Mouse (Mus musculus): ENCODE data around the gene Arhgef1. TPM values are rescaled to one million over a fixed set of nuclear protein-coding genes. Genes with fewer than 3 reads are reported as not detected.

Arhgef1 gene
- polyA plus RNA-seq (2015; fragmentation: Nextera tagmentation; extraction: Ambion mirVana) = 30.2 and 30.4 TPM in 2 replicates

GRCm38 (mm10) chr7:24902630-24903443 is at the start of gene Arhgef1:
Arhgef1 (plus strand) TSS chr7:24902912.
- Histone ChIP-seq H3K36me3 (replicated peaks; ENCODE audit: insufficient read depth, low read length) (peaks cover 6% of the 10 kb centered on the region; the same call in 1 of the 2 replicates), H3K27me3 (ENCODE audit: insufficient read depth, low read length) (no peaks in the 10 kb centered on the region), H3K9me3 (ENCODE audit: low read length) (no peaks in the 10 kb centered on the region), H3K27ac (ENCODE audit: low read depth) (peak within 1 kb of the TSS; percentile 95), H3K4me3 (ENCODE audit: low read depth, low read length) (peak within 1 kb of the TSS; percentile 70), H3K4me2 (ENCODE audit: low read depth, low read length) (peak within 1 kb of the TSS; percentile 97), H3K4me1 (ENCODE audit: insufficient read depth) (peaks cover 35% of the 10 kb centered on the region), H3K9ac (replicated peaks) (peak within 1 kb of the TSS; percentile 79)
- 6% methylated on average over 52 of the region's 68 CpGs for WGBS (ENCODE audit: insufficient replicate concordance)
- no peak for TF ChIP-seq CTCF (IDR thresholded peaks at IDR 0.05; ENCODE audit: low read depth)
- no peak for TF ChIP-seq EP300 (IDR thresholded peaks at IDR 0.05; ENCODE audit: low read depth)
- peak; percentile 80 for DNase-seq
- peak; percentile 37 for ATAC-seq

DNA sequence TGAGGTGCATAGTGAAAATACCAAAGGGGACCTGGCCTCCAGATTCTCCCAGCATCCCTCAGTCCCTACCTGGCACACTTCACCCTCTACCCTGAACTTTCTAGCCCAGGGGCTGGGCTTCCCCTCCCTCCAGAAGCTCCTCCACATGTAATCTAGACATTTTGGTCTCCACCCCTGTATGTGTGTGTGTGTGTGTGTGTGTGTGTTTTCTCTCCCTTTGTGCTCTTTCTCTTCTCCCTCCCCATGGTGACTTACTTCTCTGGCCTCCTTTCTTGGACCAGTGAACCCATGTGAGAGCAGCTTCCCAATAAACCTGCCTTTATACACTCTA is 49.5 kb upstream of the Arhgef1 start:
- no peaks in the 10 kb centered on the region for H3K9me3 ChIP-seq (ENCODE audit: low read length)
- H3K4me3 ChIP-seq (ENCODE audit: low read depth, low read length) = no peak overlapping the region
- peak; percentile 61 for ATAC-seq
- TF ChIP-seq EP300 (IDR thresholded peaks at IDR 0.05; ENCODE audit: low read depth) = no peak
- TF ChIP-seq CTCF (IDR thresholded peaks at IDR 0.05; ENCODE audit: low read depth) = no peak
- no peak for DNase-seq
- H3K36me3 ChIP-seq (replicated peaks; ENCODE audit: insufficient read depth, low read length) = no peaks in the 10 kb centered on the region
- peaks cover 33% of the 10 kb centered on the region for H3K4me1 ChIP-seq (ENCODE audit: insufficient read depth)
- peak overlapping the region; percentile 67 for H3K4me2 ChIP-seq (ENCODE audit: low read depth, low read length)
- H3K27ac ChIP-seq (ENCODE audit: low read depth) = peak overlapping the region; percentile 95
- peak overlapping the region; percentile 33 for H3K9ac ChIP-seq (replicated peaks)
- no peaks in the 10 kb centered on the region for H3K27me3 ChIP-seq (ENCODE audit: insufficient read depth, low read length)

- H3K4me3 ChIP-seq (ENCODE audit: low read depth, low read length) = no peak overlapping the region
- DNase-seq = no peak
- no peaks in the 10 kb centered on the region for H3K27me3 ChIP-seq (ENCODE audit: insufficient read depth, low read length)
- peak overlapping the region; percentile 33 for H3K9ac ChIP-seq (replicated peaks)
- H3K27ac ChIP-seq (ENCODE audit: low read depth) = peak overlapping the region; percentile 95
- ATAC-seq = no peak
- no peaks in the 10 kb centered on the region for H3K9me3 ChIP-seq (ENCODE audit: low read length)
- TF ChIP-seq EP300 (IDR thresholded peaks at IDR 0.05; ENCODE audit: low read depth) (no peak), CTCF (IDR thresholded peaks at IDR 0.05; ENCODE audit: low read depth) (no peak)
- peaks cover 33% of the 10 kb centered on the region for H3K4me1 ChIP-seq (ENCODE audit: insufficient read depth)
- H3K36me3 ChIP-seq (replicated peaks; ENCODE audit: insufficient read depth, low read length) = no peaks in the 10 kb centered on the region
- 51% methylated on average over 7 of the region's 7 CpGs for WGBS (ENCODE audit: insufficient replicate concordance)
- peak overlapping the region; percentile 67; the same call in 1 of the 2 replicates for H3K4me2 ChIP-seq (ENCODE audit: low read depth, low read length)
These were observed 49.0 kb upstream of the Arhgef1 start for GRCm38 (mm10) chr7:24853695-24854094.

DNA sequence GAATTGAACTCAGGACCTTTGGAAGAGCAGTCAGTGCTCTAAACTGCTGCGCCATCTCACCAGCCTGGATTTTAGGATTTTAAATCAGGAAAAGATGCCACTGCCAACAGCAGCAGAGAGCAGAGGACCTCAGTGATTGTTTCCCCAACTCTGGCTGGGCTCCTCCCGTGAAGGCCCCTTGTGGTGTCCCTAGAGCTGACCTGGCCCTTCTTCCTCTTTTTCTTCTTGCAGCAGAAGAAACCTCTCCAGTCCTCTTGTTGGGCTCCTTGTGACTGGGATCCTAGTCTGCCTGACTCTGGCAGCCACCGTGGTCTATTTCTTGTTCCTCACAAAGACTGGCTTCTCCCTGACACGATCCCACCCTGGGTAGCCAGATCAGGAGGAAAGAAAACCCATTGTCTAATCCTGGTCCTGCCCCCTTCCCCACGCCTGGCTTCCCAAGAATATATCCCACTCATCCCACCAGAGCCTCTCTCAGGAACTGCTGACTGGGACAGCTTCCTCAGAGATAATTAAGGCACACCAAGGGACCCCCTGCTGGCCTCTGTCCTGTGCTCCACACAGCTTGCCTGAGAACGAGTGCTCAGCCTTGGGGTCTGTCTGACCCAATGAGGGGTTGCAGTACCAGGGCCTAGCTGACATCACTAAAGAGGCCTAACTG is 46.1 kb upstream of the Arhgef1 start:
- no peak overlapping the region for H3K4me3 ChIP-seq (ENCODE audit: low read depth, low read length)
- WGBS (ENCODE audit: insufficient replicate concordance) = 50% methylated on average over 6 of the region's 6 CpGs
- no peak for ATAC-seq
- no peak for DNase-seq
- no peaks in the 10 kb centered on the region for H3K36me3 ChIP-seq (replicated peaks; ENCODE audit: insufficient read depth, low read length)
- H3K4me2 ChIP-seq (ENCODE audit: low read depth, low read length) = no peak overlapping the region
- H3K27ac ChIP-seq (ENCODE audit: low read depth) = no peak overlapping the region
- TF ChIP-seq EP300 (IDR thresholded peaks at IDR 0.05; ENCODE audit: low read depth) (no peak), CTCF (IDR thresholded peaks at IDR 0.05; ENCODE audit: low read depth) (no peak)
- no peak overlapping the region for H3K9ac ChIP-seq (replicated peaks)
- H3K9me3 ChIP-seq (ENCODE audit: low read length) = no peaks in the 10 kb centered on the region
- peaks cover 35% of the 10 kb centered on the region for H3K4me1 ChIP-seq (ENCODE audit: insufficient read depth)
- no peaks in the 10 kb centered on the region for H3K27me3 ChIP-seq (ENCODE audit: insufficient read depth, low read length)

DNA sequence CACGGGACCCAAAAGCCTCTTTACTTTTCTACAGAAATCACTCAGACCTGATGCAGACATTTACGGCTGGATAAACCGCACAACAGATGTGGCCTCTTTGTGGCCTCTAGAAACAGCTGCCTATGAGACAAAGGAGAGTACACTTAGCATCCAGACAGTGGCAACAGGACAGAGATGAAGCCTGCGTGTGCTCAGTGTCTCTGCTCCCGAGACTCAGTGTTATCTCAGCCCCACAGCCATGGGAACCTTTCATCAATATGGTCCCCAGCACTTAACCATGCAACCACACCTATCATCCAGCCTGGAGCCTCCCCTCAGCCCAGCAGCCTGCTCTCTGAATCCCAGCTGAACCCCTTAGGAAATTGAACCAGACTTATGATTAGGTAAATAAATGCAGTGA is 43.5 kb upstream of the Arhgef1 start:
- H3K4me3 ChIP-seq (ENCODE audit: low read depth, low read length) = no peak overlapping the region
- H3K4me2 ChIP-seq (ENCODE audit: low read depth, low read length) = peak overlapping the region; percentile 38; the same call in 1 of the 2 replicates
- H3K9me3 ChIP-seq (ENCODE audit: low read length) = no peaks in the 10 kb centered on the region
- DNase-seq (peak; percentile 57), ATAC-seq (peak; percentile 99)
- no peaks in the 10 kb centered on the region for H3K36me3 ChIP-seq (replicated peaks; ENCODE audit: insufficient read depth, low read length)
- H3K27me3 ChIP-seq (ENCODE audit: insufficient read depth, low read length) = no peaks in the 10 kb centered on the region
- H3K9ac ChIP-seq (replicated peaks) = peak overlapping the region; percentile 40
- WGBS (ENCODE audit: insufficient replicate concordance) = 47% methylated on average over 5 of the region's 5 CpGs
- H3K4me1 ChIP-seq (ENCODE audit: insufficient read depth) = peaks cover 18% of the 10 kb centered on the region
- TF ChIP-seq EP300 (IDR thresholded peaks at IDR 0.05; ENCODE audit: low read depth) (peak; percentile 84), CTCF (IDR thresholded peaks at IDR 0.05; ENCODE audit: low read depth) (no peak)
- H3K27ac ChIP-seq (ENCODE audit: low read depth) = peak overlapping the region; percentile 79

GRCm38 (mm10) chr7:24861913-24862312 is 40.8 kb upstream of the Arhgef1 start, which contains the start of gene Gm9844:
Gm9844 (plus strand) TSS chr7:24862213.
- DNase-seq (no peak), ATAC-seq (no peak)
- H3K4me3 ChIP-seq (ENCODE audit: low read depth, low read length) = no peak within 1 kb of the TSS
- WGBS (ENCODE audit: insufficient replicate concordance) = 80% methylated on average over 7 of the region's 7 CpGs
- H3K27ac ChIP-seq (ENCODE audit: low read depth) = no peak within 1 kb of the TSS
- peaks cover 12% of the 10 kb centered on the region for H3K4me1 ChIP-seq (ENCODE audit: insufficient read depth)
- no peaks in the 10 kb centered on the region for H3K9me3 ChIP-seq (ENCODE audit: low read length)
- no peak within 1 kb of the TSS for H3K9ac ChIP-seq (replicated peaks)
- no peaks in the 10 kb centered on the region for H3K36me3 ChIP-seq (replicated peaks; ENCODE audit: insufficient read depth, low read length)
- TF ChIP-seq CTCF (IDR thresholded peaks at IDR 0.05; ENCODE audit: low read depth) (no peak), EP300 (IDR thresholded peaks at IDR 0.05; ENCODE audit: low read depth) (no peak)
- H3K4me2 ChIP-seq (ENCODE audit: low read depth, low read length) = no peak within 1 kb of the TSS
- H3K27me3 ChIP-seq (ENCODE audit: insufficient read depth, low read length) = no peaks in the 10 kb centered on the region
